Mouse (Mus musculus) thymus, adult 2 months (tissue): Measurements from ENCODE around the gene Pax7.

Experiments
- CTCF ChIP-seq: fragments of 200-500 bp; IDR thresholded peaks from 2 replicates; pipeline ENCODE4 v1.5.1; 2012; ENCODE audit warnings: mild to moderate bottlenecking, control low read depth, low read length, moderate library complexity, borderline replicate concordance; ENCODE audit not compliant: control insufficient read depth, poor library complexity, insufficient read depth; ENCODE audit errors: extremely low read depth
- POLR2A ChIP-seq: fragments of 200-500 bp; IDR thresholded peaks from 2 replicates; pipeline ENCODE4 v1.6.1; 2012; ENCODE audit warnings: mild to moderate bottlenecking, low read length, control low read depth, moderate library complexity; ENCODE audit not compliant: control insufficient read depth, poor library complexity, insufficient read depth; ENCODE audit errors: extremely low read depth

GRCm38 (mm10) chr4:139811901-139812300 lies 21.4 kb downstream of the Pax7 start:
- TF ChIP-seq POLR2A (no peak), CTCF (no peak)
